ENCODE assay signal across 8 mouse cellular contexts in the genomic region with DNA sequence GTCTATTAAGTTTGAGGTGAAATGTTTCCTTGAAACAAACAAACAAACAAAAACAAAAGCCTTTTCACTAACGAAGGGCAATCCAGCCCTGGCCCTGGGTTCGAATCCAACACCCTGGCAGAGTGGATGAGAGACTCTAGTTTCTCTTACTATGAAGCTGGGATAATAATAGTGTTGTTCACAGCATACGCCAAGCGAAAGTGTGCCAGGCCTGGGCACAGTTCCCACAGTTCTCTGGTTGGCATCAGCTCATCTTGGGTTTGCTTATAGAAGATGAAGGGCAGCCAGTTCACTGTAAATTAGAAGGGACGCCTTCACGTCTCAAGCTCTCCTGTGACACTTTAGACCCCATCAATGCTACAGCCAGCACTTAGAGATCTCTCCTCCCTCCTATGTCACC. TPM values are rescaled to one million over a fixed set of nuclear protein-coding genes. Genes with fewer than 3 reads are reported as not detected.
DNase-seq lines count a peak whose midpoint lies in the region; ATAC-seq lines count a peak whose summit lies in the region.
"Had no signal": no experiment of that assay in that cellular context is flagged by ENCODE, and none has a peak within 500 bp of the region (broad histone marks: within the 10 kb centered on the region; RNA-seq: fewer than 3 reads in every experiment).

No protein-coding gene starts in this region.

- no peaks in the 10 kb centered on the region for H3K36me3 ChIP-seq in intestine, embryonic 16.5 days (ENCODE audit: control insufficient read depth, insufficient read depth, low read length)
- H3K36me3 ChIP-seq: limb, embryonic 12.5 days had no signal

- no peak overlapping the region for H3K9ac ChIP-seq in intestine, embryonic 16.5 days (ENCODE audit: low read depth, low read length)
- H3K9ac ChIP-seq: limb, embryonic 12.5 days had no signal

- no peak overlapping the region for H3K4me2 ChIP-seq in intestine, embryonic 16.5 days (ENCODE audit: low read depth, low read length)
- H3K4me2 ChIP-seq: limb, embryonic 12.5 days had no signal

- 89% methylated on average over 6 of the region's 6 CpGs for WGBS in intestine, embryonic 16.5 days

- H3K4me1 ChIP-seq in intestine, embryonic 16.5 days (ENCODE audit: control insufficient read depth, insufficient read depth, low read length) = peaks cover 9% of the 10 kb centered on the region

- peak; percentile 31 for DNase-seq in kidney, adult 18-20 months
- DNase-seq in kidney, postnatal 25 days = no peak
- peak; percentile 87 to 92 for DNase-seq in cerebellum, postnatal 10 days
- peak; percentile 67 for DNase-seq in heart, postnatal 4 days
- peak; percentile 54 for DNase-seq in right cerebral cortex, adult 18-20 months
- no peak for DNase-seq in adrenal gland, postnatal 14 days

- H3K27me3 ChIP-seq in intestine, embryonic 16.5 days (replicated peaks; ENCODE audit: control insufficient read depth, insufficient read depth, low read length) = no peaks in the 10 kb centered on the region; the same call in 1 of the 2 replicates
- H3K27me3 ChIP-seq: limb, embryonic 12.5 days had no signal

- H3K9me3 ChIP-seq in intestine, embryonic 16.5 days (ENCODE audit: control insufficient read depth, low read length) = no peaks in the 10 kb centered on the region
- H3K9me3 ChIP-seq: limb, embryonic 12.5 days had no signal

- H3K4me3 ChIP-seq in intestine, embryonic 16.5 days (ENCODE audit: low read length) = no peak overlapping the region
- H3K4me3 ChIP-seq: limb, embryonic 12.5 days had no signal

- ATAC-seq in intestine, embryonic 16.5 days = no peak

- H3K27ac ChIP-seq in intestine, embryonic 16.5 days (ENCODE audit: low read length) = no peak overlapping the region

RNA-seq across cellular contexts. Expression of a gene that starts 39.2 kb away (rescaled TPM):
- 10 to 100 TPM; 57.5 to 62.7 TPM for total RNA-seq in heart, postnatal 4 days (2021)
- total RNA-seq in adrenal gland, postnatal 14 days (2021) = 53.2 and 54.8 TPM in 2 replicates
- polyA plus RNA-seq in intestine, embryonic 16.5 days (2015; fragmentation: Nextera tagmentation; extraction: Ambion mirVana) = 48.1 and 54.0 TPM in 2 replicates

RNA-seq across cellular contexts. Expression of a gene that starts 39.5 kb away (rescaled TPM):
- under 1 TPM; 0.68 to 0.88 TPM for total RNA-seq in heart, postnatal 4 days (2021)
- total RNA-seq in adrenal gland, postnatal 14 days (2021) = 4.2 and 6.2 TPM in 2 replicates
- 4.1 and 4.3 TPM in 2 replicates for polyA plus RNA-seq in intestine, embryonic 16.5 days (2015; fragmentation: Nextera tagmentation; extraction: Ambion mirVana)

Comparison
In these comparisons a context has a peak if more than half of its experiments do, and no peak if none do; other contexts are left out.
1. DNase-seq: peak in kidney, adult 18-20 months (single experiment), cerebellum, postnatal 10 days (2 of 2), heart, postnatal 4 days (single experiment) and right cerebral cortex, adult 18-20 months (single experiment); none in kidney, postnatal 25 days (0 of 2) and adrenal gland, postnatal 14 days (single experiment).